In genomic region chr16:79870578-79871270, GRCm38 (mm10) we compare ENCODE assay signal across 25 mouse cellular contexts.
A peak's percentile ranks its signal among the peaks of the same experiment; 100 is the strongest.
DNase-seq lines count a peak whose midpoint lies in the region; ATAC-seq and TF ChIP-seq lines count a peak whose summit lies in the region.
"Had no signal": no experiment of that assay in that cellular context is flagged by ENCODE, and none has a peak within 500 bp of the region (broad histone marks: within the 10 kb centered on the region; RNA-seq: fewer than 3 reads in every experiment).

No protein-coding gene starts in this region.

- H3K27me3 ChIP-seq in forebrain, embryonic 11.5 days (ENCODE audit: control insufficient read depth, insufficient read depth, low read length), result no peaks in the 10 kb centered on the region
- H3K27me3 ChIP-seq in forebrain, embryonic 10.5 days (ENCODE audit: poor library complexity, severe bottlenecking), result no peaks in the 10 kb centered on the region
- no peaks in the 10 kb centered on the region for H3K27me3 ChIP-seq in neural tube, embryonic 12.5 days (replicated peaks)
- H3K27me3 ChIP-seq in neural tube, embryonic 15.5 days (replicated peaks), result no peaks in the 10 kb centered on the region
- H3K27me3 ChIP-seq in forebrain, postnatal 0 days (ENCODE audit: insufficient read depth, low read length), result no peaks in the 10 kb centered on the region
- no peaks in the 10 kb centered on the region for H3K27me3 ChIP-seq in midbrain, postnatal 0 days (ENCODE audit: insufficient read depth, low read length)
- H3K27me3 ChIP-seq: embryonic facial prominence, embryonic 15.5 days; heart, embryonic 15.5 days; intestine, embryonic 15.5 days; limb, embryonic 12.5 days; liver, embryonic 12.5 days had no signal

- H3K9me3 ChIP-seq in forebrain, embryonic 11.5 days (ENCODE audit: control insufficient read depth, low read length), result no peaks in the 10 kb centered on the region
- no peaks in the 10 kb centered on the region for H3K9me3 ChIP-seq in forebrain, embryonic 10.5 days
- no peaks in the 10 kb centered on the region for H3K9me3 ChIP-seq in neural tube, embryonic 12.5 days
- no peaks in the 10 kb centered on the region for H3K9me3 ChIP-seq in neural tube, embryonic 15.5 days (replicated peaks)
- no peaks in the 10 kb centered on the region for H3K9me3 ChIP-seq in forebrain, postnatal 0 days (ENCODE audit: low read length)
- H3K9me3 ChIP-seq in midbrain, postnatal 0 days (ENCODE audit: low read length), result no peaks in the 10 kb centered on the region
- H3K9me3 ChIP-seq: embryonic facial prominence, embryonic 15.5 days; heart, embryonic 15.5 days; intestine, embryonic 15.5 days; limb, embryonic 12.5 days; liver, embryonic 12.5 days had no signal

- no peaks in the 10 kb centered on the region for H3K36me3 ChIP-seq in forebrain, embryonic 11.5 days (ENCODE audit: control insufficient read depth, insufficient read depth, low read length)
- H3K36me3 ChIP-seq in forebrain, embryonic 10.5 days (replicated peaks), result no peaks in the 10 kb centered on the region
- H3K36me3 ChIP-seq in neural tube, embryonic 12.5 days, result no peaks in the 10 kb centered on the region
- H3K36me3 ChIP-seq in neural tube, embryonic 15.5 days, result no peaks in the 10 kb centered on the region
- H3K36me3 ChIP-seq in forebrain, postnatal 0 days (ENCODE audit: insufficient read depth), result no peaks in the 10 kb centered on the region
- H3K36me3 ChIP-seq in midbrain, postnatal 0 days (ENCODE audit: insufficient read depth, low read length), result no peaks in the 10 kb centered on the region
- H3K36me3 ChIP-seq: embryonic facial prominence, embryonic 15.5 days; heart, embryonic 15.5 days; intestine, embryonic 15.5 days; limb, embryonic 12.5 days; liver, embryonic 12.5 days had no signal

- WGBS in forebrain, embryonic 11.5 days, result 67% methylated on average over 8 of the region's 8 CpGs
- WGBS in forebrain, embryonic 10.5 days, result 91% methylated on average over 8 of the region's 8 CpGs
- 76% methylated on average over 8 of the region's 8 CpGs for WGBS in neural tube, embryonic 12.5 days
- 51% methylated on average over 8 of the region's 8 CpGs for WGBS in neural tube, embryonic 15.5 days
- WGBS in forebrain, postnatal 0 days, result 18% methylated on average over 8 of the region's 8 CpGs
- WGBS in midbrain, postnatal 0 days, result 55% methylated on average over 8 of the region's 8 CpGs

- H3K9ac ChIP-seq in forebrain, embryonic 11.5 days (ENCODE audit: low read length), result no peak overlapping the region
- no peak overlapping the region for H3K9ac ChIP-seq in neural tube, embryonic 12.5 days
- H3K9ac ChIP-seq in neural tube, embryonic 15.5 days (replicated peaks), result no peak overlapping the region
- H3K9ac ChIP-seq in forebrain, postnatal 0 days, result no peak overlapping the region
- no peak overlapping the region for H3K9ac ChIP-seq in midbrain, postnatal 0 days (replicated peaks; ENCODE audit: low read length, poor library complexity, severe bottlenecking)
- H3K9ac ChIP-seq: embryonic facial prominence, embryonic 15.5 days; heart, embryonic 15.5 days; intestine, embryonic 15.5 days; limb, embryonic 12.5 days; liver, embryonic 12.5 days had no signal

- H3K4me1 ChIP-seq in forebrain, embryonic 11.5 days (replicated peaks; ENCODE audit: control insufficient read depth, insufficient read depth, low read length), result no peaks in the 10 kb centered on the region
- H3K4me1 ChIP-seq in forebrain, embryonic 10.5 days, result no peaks in the 10 kb centered on the region; the same call in 1 of the 2 replicates
- no peaks in the 10 kb centered on the region for H3K4me1 ChIP-seq in neural tube, embryonic 12.5 days
- no peaks in the 10 kb centered on the region for H3K4me1 ChIP-seq in neural tube, embryonic 15.5 days
- H3K4me1 ChIP-seq in forebrain, postnatal 0 days (ENCODE audit: insufficient read depth), result no peaks in the 10 kb centered on the region
- H3K4me1 ChIP-seq in midbrain, postnatal 0 days (ENCODE audit: insufficient read depth, low read length), result no peaks in the 10 kb centered on the region
- H3K4me1 ChIP-seq: embryonic facial prominence, embryonic 15.5 days; heart, embryonic 15.5 days; intestine, embryonic 15.5 days; limb, embryonic 12.5 days; liver, embryonic 12.5 days had no signal

- H3K4me2 ChIP-seq in forebrain, embryonic 11.5 days (ENCODE audit: low read depth, low read length, severe bottlenecking), result no peak overlapping the region
- H3K4me2 ChIP-seq in neural tube, embryonic 12.5 days (replicated peaks), result no peak overlapping the region
- H3K4me2 ChIP-seq in neural tube, embryonic 15.5 days, result no peak overlapping the region
- H3K4me2 ChIP-seq in forebrain, postnatal 0 days (ENCODE audit: low read depth), result no peak overlapping the region
- no peak overlapping the region for H3K4me2 ChIP-seq in midbrain, postnatal 0 days (ENCODE audit: low read depth, low read length, poor library complexity, severe bottlenecking)
- H3K4me2 ChIP-seq: embryonic facial prominence, embryonic 15.5 days; heart, embryonic 15.5 days; intestine, embryonic 15.5 days; limb, embryonic 12.5 days; liver, embryonic 12.5 days had no signal

- intact Hi-C loops in gastrocnemius, postnatal 36 days (cut with DNase I), result no loop called here

- no peak overlapping the region for H3K27ac ChIP-seq in forebrain, embryonic 11.5 days (ENCODE audit: low read depth, low read length)
- H3K27ac ChIP-seq in forebrain, embryonic 10.5 days, result no peak overlapping the region
- H3K27ac ChIP-seq in neural tube, embryonic 12.5 days, result no peak overlapping the region
- H3K27ac ChIP-seq in neural tube, embryonic 15.5 days (replicated peaks), result no peak overlapping the region
- H3K27ac ChIP-seq in forebrain, postnatal 0 days (ENCODE audit: low read depth, low read length), result no peak overlapping the region
- no peak overlapping the region for H3K27ac ChIP-seq in midbrain, postnatal 0 days (ENCODE audit: low read depth, low read length)
- H3K27ac ChIP-seq: embryonic facial prominence, embryonic 15.5 days; gastrocnemius, adult 2 months; heart, adult 2 months; heart, embryonic 15.5 days; intestine, embryonic 15.5 days; limb, embryonic 12.5 days; liver, embryonic 12.5 days had no signal

- no peak overlapping the region for H3K4me3 ChIP-seq in forebrain, embryonic 11.5 days (ENCODE audit: low read depth, low read length)
- H3K4me3 ChIP-seq in forebrain, embryonic 10.5 days, result no peak overlapping the region
- H3K4me3 ChIP-seq in neural tube, embryonic 12.5 days, result no peak overlapping the region
- no peak overlapping the region for H3K4me3 ChIP-seq in neural tube, embryonic 15.5 days (replicated peaks)
- no peak overlapping the region for H3K4me3 ChIP-seq in forebrain, postnatal 0 days (ENCODE audit: low read depth, low read length)
- no peak overlapping the region for H3K4me3 ChIP-seq in midbrain, postnatal 0 days (ENCODE audit: low read depth, low read length)
- H3K4me3 ChIP-seq: embryonic facial prominence, embryonic 15.5 days; gastrocnemius, adult 2 months; heart, adult 2 months; heart, embryonic 15.5 days; intestine, embryonic 15.5 days; limb, embryonic 12.5 days; liver, embryonic 12.5 days had no signal

- no peak for DNase-seq in forebrain, embryonic 11.5 days (ENCODE audit: low spot score)
- no peak for DNase-seq in forebrain, embryonic 10.5 days (ENCODE audit: extremely low spot score, low spot score)
- peak; percentile 9 for DNase-seq in forebrain, postnatal 0 days
- peak; percentile 19 for DNase-seq in midbrain, postnatal 0 days (ENCODE audit: low spot score)
- no peak for DNase-seq in heart, adult 9 months (ENCODE audit: low spot score in 2 of 2)
- DNase-seq in gastrocnemius, postnatal 36 days, result no peak
- DNase-seq: adrenal gland, postnatal 25 days; cerebellum, adult 2 months; cerebellum, postnatal 36 days; gastrocnemius, adult 2 months; heart, adult 2 months; heart, postnatal 4 days; kidney, adult 9 months; kidney, postnatal 36 days; lung, adult 2 months; lung, postnatal 36 days; thymus, adult 18-20 months had no signal

- TF ChIP-seq CTCF in forebrain, postnatal 0 days (IDR thresholded peaks at IDR 0.05; ENCODE audit: low read depth), result no peak
- no peak for TF ChIP-seq CTCF in midbrain, postnatal 0 days (IDR thresholded peaks at IDR 0.05)

- peak; percentile 85 for ATAC-seq in forebrain, embryonic 11.5 days (replicated peaks; ENCODE audit: low FRiP score)
- 0 out of 2 replicates have a peak, but pooled peaks have one; percentile 29 for ATAC-seq in neural tube, embryonic 12.5 days (ENCODE audit: low FRiP score, low read depth)
- no peak for ATAC-seq in neural tube, embryonic 15.5 days (ENCODE audit: low FRiP score)
- peak; percentile 47 for ATAC-seq in forebrain, postnatal 0 days
- no peak for ATAC-seq in midbrain, postnatal 0 days (ENCODE audit: low FRiP score)
- ATAC-seq: activated CD4-positive, CD25-positive, alpha-beta regulatory T cell, adult 4 months; intestine, embryonic 15.5 days; liver, embryonic 12.5 days had no signal

Comparison
In these comparisons a context has a peak if more than half of its experiments do, and no peak if none do; other contexts are left out.
1. ATAC-seq: peak in forebrain, embryonic 11.5 days (single experiment), neural tube, embryonic 12.5 days (single experiment) and forebrain, postnatal 0 days (single experiment); none in neural tube, embryonic 15.5 days (single experiment) and midbrain, postnatal 0 days (single experiment).
2. DNase-seq: peak in forebrain, postnatal 0 days (single experiment) and midbrain, postnatal 0 days (single experiment); none in forebrain, embryonic 11.5 days (single experiment), forebrain, embryonic 10.5 days (single experiment), heart, adult 9 months (0 of 2) and gastrocnemius, postnatal 36 days (0 of 2).